Mouse (Mus musculus): Measurements from ENCODE around the gene Arl8b.

GRCm38 (mm10) chr6:108826070-108826469 is 43.2 kb downstream of the Arl8b start:
- TF ChIP-seq CTCF (IDR thresholded peaks at IDR 0.05; ENCODE audit: extremely low read depth, insufficient read length, insufficient replicate concordance, low read depth, low read length) = no peak
- no peak for TF ChIP-seq POLR2A (IDR thresholded peaks at IDR 0.05; ENCODE audit: low read depth, low read length)
